Mouse (Mus musculus) layer of hippocampus, postnatal 10 days (tissue): ENCODE data around the gene Otub2. TPM values are rescaled to one million over a fixed set of nuclear protein-coding genes. Genes with fewer than 3 reads are reported as not detected.
A peak's percentile ranks its signal among the peaks of the same experiment; 100 is the strongest.

ENCODE experiments used
- DNase-seq, 2 experiments: peaks; one replicate each; pipeline ENCODE4 v3.0.0; 2021; ENCODE audit warnings: low spot score in 2 of 2
- long read RNA-seq: library from polyadenylated mRNA; stranded (forward); transcript quantifications from one replicate; pipeline ENCODE4 v2.0.0, GENCODE M21; 2023
- total RNA-seq, 2 experiments: library from RNA; stranded (reverse); gene quantifications; 2 replicates each; pipeline ENCODE4 v1.2.3; 2021

Otub2 gene
- 10 to 100 TPM; 32.5 to 33.5 TPM for total RNA-seq
- long read RNA-seq, transcript Otub2-201 (6 exons, 2,791 nt): major isoform, 33 of 54 reads
- long read RNA-seq, partial matches to known transcripts: 1 of 54 reads
- long read RNA-seq, other reads (novel, unspliced or antisense): 16 of 54 reads

DNA sequence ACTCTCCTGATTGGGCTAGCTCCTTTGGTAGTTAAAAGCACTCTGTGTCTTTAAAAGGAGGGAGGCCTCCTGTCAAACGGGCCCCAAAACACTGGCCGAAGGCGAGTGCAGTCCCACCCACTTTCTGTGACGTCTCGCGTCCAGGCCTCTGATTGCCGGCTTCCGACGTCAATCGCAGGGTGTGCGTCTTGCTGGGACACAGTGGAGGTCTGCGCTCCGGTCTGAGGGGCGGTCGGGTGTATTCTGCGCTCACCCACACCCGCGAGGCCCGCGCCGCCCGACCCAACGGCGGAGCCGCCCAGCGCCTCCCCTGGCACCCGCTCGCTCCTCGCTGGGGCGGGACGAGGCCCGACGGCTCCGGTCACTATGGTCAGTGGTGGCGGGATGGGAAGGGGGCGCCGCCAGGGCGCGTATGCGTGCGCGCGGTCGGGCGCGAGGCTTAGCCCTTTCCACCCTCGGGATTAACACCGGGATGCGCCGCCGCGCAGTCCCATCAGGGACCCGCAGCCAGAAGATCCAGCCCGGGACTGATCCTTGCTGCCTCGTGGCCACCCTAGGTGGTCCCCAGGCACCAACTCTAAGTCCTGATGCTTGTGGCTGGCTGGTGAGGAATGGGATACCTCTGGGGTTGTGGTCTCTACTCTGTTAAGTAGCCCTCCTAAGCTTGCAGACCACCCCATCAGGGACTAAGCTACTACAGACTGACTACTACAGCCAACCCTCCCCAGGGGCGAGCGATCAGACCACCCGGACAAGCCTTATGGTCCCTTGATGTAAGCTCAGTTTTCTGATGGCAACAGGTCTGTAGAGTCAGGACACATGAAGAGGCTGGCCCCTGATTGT, at the start of gene Otub2:
Gene Otub2, plus strand, starts transcription at position 178 of the 843 bp plus-strand sequence.
- DNase-seq: peak; percentile 98

GRCm38 (mm10) chr12:103341212-103341611, 47.3 kb upstream of the Otub2 start:
- no peak for DNase-seq

DNA sequence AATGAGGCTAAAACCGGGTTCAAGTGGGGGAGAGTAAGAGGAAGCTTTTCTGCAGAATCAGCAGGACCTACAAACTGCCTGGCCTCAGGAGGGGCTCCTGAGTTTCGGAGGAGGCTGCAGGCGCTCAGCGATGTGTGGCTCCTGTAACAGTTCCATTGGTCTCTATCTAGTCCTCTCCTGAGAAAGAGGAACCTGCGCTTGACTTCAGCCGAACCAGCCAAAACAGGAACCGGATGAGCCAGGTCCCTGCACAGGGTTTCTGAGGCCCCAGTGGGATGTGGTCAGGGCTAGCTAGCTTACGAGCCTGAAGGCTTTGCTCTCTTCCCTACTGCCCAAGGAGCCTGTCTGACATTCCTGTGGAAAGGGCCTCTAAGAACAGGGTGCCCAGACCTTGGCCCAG, 45.0 kb upstream of the Otub2 start:
- DNase-seq: no peak

DNA sequence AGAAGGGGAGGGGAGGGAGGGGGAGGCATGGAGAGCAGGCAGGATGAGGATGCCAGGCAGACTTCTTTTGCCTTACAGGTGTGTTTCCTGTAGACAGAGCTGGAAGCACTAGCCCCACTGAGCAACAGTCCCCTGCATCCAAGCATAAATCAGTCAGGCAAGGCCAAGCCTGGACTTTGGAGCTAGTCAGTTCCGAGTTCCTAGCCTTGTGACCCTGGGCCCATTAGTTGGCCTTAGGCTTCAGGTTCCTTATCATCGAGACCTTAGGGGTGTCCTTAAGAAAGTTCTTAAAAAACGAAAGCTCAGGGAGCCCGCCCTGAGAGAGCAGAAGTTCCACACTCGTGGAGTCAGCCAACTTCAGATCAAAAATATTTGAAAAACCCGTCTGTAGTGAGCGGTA, 43.5 kb upstream of the Otub2 start:
- DNase-seq: no peak

DNA sequence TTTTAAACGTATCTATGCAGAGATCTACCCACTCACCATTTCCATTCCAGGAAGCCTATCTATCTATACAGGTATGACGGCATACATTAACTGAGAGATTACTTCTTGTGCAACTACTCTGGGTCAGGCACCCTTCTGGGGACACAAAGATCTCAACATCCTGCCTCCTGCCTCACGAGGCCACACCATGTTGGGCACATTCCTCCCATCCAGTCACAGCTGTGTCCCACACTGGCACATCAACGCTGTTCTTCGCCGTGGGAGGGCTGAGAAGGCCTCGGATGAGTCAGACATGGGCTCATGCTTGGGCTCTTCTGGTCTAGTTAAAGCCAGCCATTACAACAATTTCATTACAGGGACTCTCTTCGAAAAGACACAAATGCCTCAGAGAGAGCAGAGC, 41.5 kb upstream of the Otub2 start:
- DNase-seq: no peak

DNA sequence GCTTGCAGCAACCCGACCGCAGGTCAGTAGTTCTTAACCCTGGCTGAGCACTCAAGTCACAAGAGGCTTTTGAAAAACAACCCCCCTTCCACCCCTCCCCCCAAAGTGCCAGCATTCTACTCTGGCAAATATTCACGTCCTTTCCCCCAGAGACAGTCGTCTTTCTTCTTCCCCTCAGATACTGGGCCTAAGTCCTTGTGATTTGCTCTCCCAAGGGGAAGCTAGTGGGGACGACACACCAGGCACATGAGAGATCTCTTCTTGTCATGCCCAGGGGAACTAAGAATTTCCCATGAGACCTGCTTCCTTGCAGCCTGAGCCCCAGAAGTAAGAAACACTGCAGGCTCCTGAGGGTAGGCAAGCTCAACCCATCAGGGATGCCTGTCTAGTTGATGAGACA, 41.1 kb upstream of the Otub2 start:
- no peak for DNase-seq

- peak; percentile 88 to 89 for DNase-seq
These were observed 40.0 kb upstream of the Otub2 start for GRCm38 (mm10) chr12:103348506-103348905.

- no peak for DNase-seq
These were observed 35.7 kb upstream of the Otub2 start for GRCm38 (mm10) chr12:103352735-103353134.

DNA sequence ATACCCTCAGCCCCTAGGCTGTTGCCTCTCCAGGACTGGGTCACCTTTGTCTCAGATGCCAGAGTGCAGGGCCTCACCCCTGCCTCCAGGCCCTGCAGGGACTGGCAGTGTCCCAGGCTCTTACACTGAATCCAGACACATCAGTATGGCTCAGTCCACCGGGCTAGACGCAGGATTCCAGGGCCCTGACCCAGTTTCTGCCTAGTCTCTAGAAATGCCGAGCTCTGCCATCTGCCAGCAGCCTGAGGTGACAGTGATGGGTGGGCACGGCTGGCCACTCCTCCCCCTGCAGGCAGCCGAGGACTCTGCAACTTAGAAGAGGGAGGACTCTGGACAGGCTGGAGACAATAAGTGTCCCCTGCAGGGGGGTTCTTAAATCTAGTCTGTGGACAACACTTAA, 34.9 kb upstream of the Otub2 start:
- DNase-seq: peak; percentile 41 to 52

- DNase-seq: no peak
These were observed 32.6 kb upstream of the Otub2 start, which contains the start of gene Asb2 for GRCm38 (mm10) chr12:103355746-103356414. Gene Asb2, minus strand, starts transcription at chr12:103356001.

- DNase-seq: no peak
These were observed 32.1 kb upstream of the Otub2 start for GRCm38 (mm10) chr12:103356415-103356748.

GRCm38 (mm10) chr12:103358216-103358615, 30.3 kb upstream of the Otub2 start:
- DNase-seq: no peak

- no peak for DNase-seq
These were observed 29.3 kb upstream of the Otub2 start for GRCm38 (mm10) chr12:103358951-103359801.

DNA sequence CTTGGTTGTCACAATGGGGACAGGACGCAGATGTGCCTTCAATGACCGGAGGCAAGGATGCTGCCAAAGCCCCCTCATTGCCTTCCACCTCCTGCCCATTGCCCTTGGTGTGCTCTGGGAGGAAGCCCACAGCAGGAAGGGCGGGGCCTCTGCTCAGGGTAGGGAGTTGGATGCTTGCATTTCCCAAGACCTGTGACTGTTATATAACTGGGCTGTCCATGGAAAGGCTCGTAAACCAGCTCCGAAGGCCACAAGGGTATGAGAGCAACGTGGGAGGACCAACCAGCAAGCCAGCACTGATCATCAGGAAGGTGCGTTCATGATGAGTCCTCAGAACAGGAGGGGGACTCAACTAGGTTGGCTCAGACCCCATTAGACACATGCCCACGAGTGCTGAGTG, 27.7 kb upstream of the Otub2 start:
- DNase-seq: no peak

DNA sequence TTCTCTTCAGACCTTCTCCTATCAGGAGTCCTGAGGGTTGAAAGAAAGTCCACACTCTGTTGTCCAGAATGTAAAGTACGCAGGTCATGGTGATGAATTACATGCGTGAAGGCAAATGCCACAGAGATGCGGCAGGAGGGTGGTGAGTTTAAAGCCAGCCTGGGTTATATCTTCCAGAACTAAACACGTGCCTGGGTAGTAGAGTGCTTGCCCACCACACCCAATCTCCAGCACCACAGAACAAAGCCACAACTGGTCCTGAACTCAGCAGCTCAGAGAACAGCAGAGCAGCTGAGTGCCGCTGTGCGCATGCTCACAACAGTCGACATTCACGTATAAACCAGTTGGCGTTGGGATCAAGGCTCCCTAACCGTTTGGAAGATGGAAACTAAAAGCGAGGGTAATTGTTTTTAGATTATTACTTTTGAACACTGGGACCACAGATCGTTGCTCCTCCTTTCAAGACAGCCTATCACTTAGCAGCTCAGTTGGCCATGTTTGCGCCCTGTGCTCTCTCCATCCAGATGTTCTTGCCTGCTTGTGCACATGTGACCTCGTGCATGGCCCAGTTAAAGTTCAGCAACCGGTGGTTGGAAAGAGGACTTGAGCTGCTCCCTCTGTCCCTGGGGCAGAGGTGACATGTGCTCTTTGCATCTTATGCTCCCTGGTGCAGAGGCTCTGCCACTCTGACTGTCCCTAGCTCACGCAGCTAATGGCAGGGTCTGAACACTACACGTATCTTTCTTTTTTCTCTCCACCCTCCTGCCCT, 26.8 kb upstream of the Otub2 start:
- no peak for DNase-seq

GRCm38 (mm10) chr12:103362336-103362735, 26.1 kb upstream of the Otub2 start:
- DNase-seq: no peak

- DNase-seq: no peak
These were observed 21.3 kb upstream of the Otub2 start for GRCm38 (mm10) chr12:103367171-103367570.

GRCm38 (mm10) chr12:103367620-103368325, 20.7 kb upstream of the Otub2 start:
- peak; percentile 90 to 91 for DNase-seq

DNA sequence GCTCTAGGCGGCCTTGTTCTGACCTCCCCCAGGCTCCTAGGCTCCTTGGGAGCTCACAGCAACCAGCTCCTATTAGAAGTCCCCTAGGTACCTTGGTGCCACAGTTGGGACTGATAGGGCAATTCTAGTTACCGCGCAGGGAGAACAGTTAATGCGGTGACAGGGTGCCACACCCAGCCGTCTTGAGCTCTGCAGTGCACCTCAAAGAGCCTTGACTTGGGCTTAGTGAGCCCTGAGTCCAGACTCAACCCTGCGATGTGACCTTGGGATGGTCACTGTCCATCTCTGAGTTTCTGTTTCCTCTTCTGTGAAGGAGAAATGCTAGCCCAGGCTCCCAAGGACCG, 20.2 kb upstream of the Otub2 start:
- no peak for DNase-seq

DNA sequence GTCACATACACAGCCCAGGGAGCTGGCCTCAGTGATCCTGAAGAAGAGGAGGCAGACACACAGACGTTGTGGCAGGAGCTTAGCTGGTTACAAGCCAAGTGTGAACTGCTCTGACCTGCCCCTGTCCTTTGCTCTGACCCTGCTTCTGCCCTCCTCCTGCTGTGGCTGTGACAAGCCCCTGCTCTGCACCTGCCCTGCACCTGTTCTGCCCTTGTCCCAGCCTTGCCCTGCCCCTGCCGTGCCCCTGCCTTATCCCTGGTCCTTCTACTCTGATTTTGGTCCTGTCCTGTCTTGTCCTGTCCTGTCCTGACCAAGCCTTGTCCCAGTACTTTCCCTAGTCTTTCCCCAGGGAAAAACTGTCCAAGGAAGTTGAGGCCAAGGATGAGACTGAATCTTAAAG, 19.7 kb upstream of the Otub2 start:
- no peak for DNase-seq
